Mouse (Mus musculus) spleen, postnatal 4 days (tissue): ENCODE measurements at regions not wholly inside any gene's neighbourhood (a gene's known extent, or its start where the extent isn't known, plus 50 kb on each side); places are given as distances from the start of the nearest gene placed in this dataset.

Source experiments
- DNase-seq, 2 experiments: peaks; one replicate each; pipeline ENCODE4 v3.0.0; 2022; ENCODE audit warnings: low spot score in 2 of 2

GRCm38 (mm10) chr10:37716946-37717345, 578.2 kb upstream of the Marcks start:
- no peak for DNase-seq

GRCm38 (mm10) chr10:37711459-37711858, 572.7 kb upstream of the Marcks start:
- no peak for DNase-seq

- DNase-seq: no peak
Measured at GRCm38 (mm10) chr10:37694041-37694690, 555.4 kb upstream of the Marcks start.

- no peak for DNase-seq
Measured at GRCm38 (mm10) chr10:37692851-37693250, 554.1 kb upstream of the Marcks start.

DNA sequence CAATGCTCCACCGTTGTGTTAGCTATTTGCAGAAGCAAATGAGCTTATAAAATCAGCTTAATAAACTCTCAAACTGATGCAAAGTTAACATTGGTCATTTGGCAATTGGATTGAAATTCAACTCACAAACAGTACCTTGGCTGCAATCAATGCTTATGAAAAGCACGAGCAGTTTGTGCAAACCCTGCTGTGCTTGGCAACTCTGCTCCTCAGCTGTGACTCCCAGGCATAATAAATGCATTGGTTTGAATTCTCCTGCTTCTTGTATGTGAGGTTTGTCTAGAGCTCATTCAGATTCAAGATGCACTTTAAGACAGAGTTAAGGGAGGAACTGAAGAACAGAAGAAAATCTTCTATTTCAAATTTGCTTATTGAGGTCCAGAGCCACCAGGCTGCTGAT, 553.2 kb upstream of the Marcks start:
- DNase-seq: no peak

DNA sequence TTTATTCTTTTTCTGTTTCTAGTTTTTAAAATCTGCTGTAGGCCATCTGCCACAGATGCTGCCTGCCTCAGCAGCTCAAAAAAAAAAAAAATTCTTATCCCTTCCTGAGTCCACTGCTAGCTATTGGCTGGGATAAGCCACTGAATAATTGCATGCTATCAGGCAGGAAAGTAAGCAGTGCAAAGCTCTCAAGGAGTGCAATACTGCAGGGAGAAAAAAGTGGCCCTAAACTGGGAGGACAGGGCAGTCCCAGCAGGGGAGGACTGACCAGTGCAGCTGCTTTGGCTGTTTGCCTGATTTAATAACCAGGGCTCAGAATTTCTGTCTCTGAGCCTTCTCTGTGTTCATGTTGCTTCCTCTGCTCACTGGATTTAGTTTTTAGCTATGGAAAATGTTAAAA, 544.4 kb upstream of the Marcks start:
- no peak for DNase-seq

- DNase-seq: no peak
Measured at GRCm38 (mm10) chr10:37680601-37681000, 541.9 kb upstream of the Marcks start.

DNA sequence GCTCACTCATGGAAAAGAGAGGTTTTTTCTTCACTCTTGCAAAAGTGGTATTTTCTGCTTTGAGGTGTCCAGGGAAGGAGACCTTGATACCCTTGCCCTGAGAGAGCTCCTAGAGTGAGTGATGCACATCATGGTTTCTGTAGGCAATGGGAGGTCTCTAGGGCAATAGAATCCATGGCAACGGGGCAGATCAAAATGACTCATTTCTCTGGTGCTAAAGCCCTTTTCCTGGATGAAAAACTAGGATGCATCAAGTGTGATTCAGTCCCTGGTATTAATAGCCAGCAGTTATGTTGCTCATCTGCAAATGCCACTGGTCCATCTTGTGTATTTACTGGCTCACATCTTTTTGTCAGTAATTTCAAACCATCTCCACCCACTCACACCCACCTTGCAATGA, 539.1 kb upstream of the Marcks start:
- no peak for DNase-seq

DNA sequence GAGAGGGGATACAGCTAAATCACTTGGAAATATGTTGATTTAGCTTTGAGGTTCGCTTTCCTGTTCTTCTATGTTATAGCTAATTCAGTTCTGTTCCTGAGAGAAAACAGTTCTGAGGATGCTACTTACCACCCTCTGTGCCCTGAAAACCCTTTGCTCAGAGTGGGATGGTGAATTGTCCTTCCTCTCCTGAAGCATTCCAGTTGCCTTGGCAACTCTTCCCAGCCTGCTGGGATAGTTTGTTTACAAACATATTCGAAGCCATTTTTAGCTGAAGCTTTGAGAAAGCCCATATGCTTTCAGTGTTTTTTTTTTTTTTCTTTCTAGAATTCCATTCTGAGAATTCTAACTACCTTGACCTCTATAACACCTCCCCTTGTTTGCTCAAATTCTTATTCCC, 530.1 kb upstream of the Marcks start:
- DNase-seq: no peak

GRCm38 (mm10) chr10:37667031-37667745, 528.5 kb upstream of the Marcks start:
- DNase-seq: no peak

DNA sequence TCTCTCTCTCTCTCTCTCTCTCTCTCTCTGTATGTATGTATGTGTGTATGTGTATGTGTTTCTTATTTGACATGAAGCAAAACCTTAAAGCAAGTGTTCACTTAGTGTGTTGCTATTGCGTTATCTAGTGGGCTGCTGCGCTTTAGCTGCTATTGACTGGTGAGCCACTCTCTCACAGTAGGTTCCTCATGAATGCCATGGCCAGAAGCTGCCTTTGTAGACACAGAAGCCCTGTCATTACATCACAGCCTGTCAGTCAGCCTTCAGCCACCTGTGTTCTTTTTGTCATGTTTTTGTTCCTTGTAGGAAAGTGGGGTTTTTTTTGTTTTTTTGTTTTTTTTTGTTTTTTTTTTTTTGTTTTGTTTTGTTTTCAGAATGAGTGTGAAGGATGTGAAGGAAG, 527.8 kb upstream of the Marcks start:
- no peak for DNase-seq

DNA sequence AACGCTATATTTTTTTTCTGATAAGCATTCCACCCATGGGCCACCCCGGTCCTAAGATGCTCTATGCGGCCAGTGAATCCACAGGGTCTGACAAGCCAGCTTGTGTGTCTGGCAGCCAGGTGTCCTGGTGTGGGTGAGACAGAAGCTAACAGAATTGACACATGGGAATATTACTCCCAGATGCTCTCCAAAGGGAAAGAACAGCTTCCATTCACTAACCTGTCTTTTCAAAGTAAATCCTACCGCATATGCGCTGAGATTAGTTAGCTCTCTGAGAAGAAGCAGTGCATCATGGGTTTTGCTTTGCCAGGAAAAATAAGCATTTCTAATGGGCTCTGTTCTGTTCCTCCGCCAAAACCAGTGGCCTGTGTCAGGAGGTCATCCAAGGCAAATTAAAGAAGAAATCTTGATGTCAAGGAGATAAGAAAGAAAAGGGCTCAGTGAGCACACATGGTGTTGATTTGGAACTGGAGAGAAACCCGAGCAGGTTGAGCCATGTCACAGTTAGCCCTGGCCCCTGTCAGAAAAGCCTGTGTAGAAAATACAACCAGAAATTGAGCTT, 498.4 kb upstream of the Marcks start:
- no peak for DNase-seq

DNA sequence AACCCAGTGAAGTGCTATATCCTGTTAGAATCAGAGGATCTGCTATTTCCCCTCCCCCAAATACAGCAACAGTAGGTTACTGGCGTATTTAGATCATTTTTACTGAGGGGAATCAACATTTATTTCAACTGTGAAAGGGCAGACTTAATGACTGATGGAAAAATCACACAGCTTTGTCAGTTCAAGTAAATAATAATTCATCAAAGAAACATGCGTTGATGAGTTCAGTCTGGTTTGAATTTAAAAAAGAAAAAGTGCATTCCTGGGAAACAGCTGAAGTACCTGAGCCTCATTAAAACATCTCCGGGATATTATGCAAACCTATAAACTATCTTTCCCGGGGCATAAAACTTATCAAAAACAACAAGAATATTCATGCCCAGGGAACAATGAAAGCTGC, 497.7 kb upstream of the Marcks start:
- DNase-seq: no peak

GRCm38 (mm10) chr10:37630403-37630802, 491.7 kb upstream of the Marcks start:
- DNase-seq: no peak

- DNase-seq: no peak
Measured at GRCm38 (mm10) chr10:37627900-37628299, 489.2 kb upstream of the Marcks start.

GRCm38 (mm10) chr10:37626758-37627201, 488.1 kb upstream of the Marcks start:
- no peak for DNase-seq

DNA sequence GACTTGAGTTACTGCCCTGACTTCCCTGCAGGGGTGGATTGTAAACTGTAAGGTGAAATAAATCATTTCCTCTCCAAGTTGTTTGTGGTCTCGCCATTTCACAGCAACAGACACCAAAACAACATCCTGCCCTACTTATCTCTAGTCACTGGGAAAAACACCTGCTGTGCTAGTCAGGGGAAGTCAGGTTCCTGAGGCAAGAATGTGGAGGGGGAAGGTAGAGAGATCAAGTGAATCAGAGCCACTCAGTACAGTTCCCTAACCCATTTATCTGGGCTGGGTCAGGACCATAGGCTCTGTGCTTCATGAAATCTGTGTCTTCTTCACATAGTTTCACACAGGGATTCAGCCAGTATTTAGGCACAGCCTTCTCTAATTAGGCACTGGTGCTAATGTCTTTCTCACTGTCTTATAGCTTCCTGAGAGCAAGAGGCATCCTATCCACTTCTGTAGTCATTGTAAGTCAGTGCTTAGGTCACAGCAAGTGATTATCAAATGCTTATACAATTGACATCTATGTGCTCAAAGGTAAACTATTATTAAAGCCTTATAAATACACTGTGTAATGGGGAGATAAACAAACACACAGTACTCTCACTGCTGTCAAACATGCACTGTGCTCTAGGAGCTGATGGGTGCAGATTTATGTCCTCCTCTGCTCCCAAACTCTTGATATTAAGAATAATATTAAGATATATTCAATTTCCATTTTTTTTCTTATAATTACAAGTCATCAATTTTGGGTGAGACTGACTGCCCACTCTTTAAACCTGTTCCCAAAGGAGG, 487.4 kb upstream of the Marcks start:
- DNase-seq: no peak

GRCm38 (mm10) chr10:37623041-37623440, 484.3 kb upstream of the Marcks start:
- DNase-seq: no peak

DNA sequence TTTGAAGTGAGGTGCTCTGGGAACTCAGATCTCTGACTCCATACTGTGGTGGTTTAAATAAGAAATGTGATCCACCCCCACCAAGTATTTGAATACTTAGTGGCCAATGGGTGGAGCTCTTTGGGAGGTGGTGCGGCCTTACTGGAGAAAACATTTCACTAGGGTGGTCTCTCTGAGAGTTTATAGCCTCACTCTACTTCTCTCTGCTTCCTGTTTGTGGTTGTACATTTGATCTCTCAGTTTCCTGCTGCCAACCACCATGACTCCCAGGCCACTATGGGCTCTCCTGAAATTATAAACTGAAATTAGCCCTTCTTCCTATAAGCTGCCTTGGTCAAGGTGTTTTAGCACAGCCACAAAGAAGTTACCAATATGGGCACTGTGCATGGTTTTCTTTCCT, 479.9 kb upstream of the Marcks start:
- DNase-seq: no peak

DNA sequence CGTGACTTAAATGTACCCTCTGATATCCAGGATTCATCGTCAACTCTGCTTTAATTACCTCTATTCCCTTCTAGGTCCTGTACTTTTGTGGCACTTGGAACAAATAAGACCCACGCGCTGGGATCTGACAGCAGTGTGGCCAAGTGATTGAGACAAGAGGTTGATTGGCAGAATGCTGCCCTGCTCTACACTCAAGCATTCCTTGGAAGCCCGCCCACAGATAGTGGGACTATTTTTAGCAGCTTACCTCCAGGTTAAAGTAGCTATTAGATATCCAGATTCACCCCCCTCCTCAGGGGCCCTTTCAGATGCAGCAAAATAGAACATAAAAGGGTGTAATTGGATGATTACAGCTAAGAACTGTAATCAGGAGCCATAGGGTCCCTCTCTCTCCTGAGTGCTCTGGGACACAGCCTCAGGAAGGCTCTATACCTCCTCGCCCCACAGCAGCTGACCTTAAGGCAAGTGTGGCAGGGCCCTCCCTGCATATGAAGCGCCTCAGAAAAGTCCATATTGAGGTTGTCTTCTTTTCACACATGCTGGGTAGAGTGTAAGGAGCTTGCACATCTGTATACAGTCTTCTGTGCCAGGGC, 479.1 kb upstream of the Marcks start:
- no peak for DNase-seq

DNA sequence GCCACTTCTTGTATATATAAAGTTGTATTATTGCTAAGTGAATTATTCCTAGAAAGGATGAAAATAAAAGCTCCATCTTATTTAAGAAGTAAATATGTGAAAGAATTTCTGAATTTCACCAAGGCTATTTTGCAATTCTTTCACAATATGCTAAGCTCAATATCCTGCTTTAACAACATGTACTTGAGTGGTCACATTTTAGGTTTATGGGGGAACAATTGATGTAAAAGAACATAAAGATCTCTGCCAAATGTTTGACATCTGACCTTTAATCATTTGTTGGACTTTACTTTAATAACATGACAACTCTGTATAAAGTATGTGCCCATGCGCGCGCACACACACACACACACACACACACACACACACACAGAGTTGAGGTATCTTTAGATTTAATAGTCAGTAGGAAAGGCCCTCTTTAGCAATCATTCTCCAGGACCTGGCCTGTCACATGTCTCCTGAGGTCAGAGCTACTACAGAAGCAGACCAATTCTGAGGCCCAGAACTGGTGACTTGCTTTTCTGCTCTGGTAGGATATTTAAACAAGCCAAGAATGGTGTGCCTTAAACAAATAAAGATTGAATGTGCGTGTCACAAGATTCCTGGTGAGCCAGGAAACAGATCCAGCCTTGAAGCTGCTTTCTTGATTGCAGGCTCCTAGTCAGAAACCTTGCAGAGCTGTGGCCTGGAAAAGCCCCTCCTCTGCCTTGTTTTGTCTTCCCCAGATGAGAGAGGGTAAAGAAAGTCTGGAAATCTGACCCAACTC, 477.4 kb upstream of the Marcks start:
- no peak for DNase-seq
